Mouse (Mus musculus): ENCODE results near the gene Klkb1. TPM values are rescaled to one million over a fixed set of nuclear protein-coding genes. Genes with fewer than 3 reads are reported as not detected.

The Klkb1 gene
- total and polyA plus RNA-seq, 3 experiments: not detected

DNA sequence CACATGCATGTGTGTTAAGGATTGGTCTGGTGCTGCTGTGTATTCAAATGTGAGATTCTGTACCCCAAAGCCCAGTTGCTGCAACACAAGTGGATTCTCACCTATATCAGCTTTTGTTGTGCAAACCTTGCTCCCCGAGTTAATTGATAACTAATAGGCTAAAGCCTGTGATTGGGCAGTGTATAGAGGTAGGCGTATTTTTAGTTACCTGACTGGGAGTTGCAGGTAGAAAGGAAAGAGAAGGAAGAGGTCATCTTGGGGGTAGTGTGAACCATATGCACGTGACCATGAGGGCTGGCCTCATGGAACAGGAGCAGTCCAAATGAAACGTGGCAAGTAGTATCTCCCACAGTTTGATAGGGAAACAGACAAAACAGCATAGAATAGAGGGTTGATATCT, 29.7 kb downstream of the Klkb1 start:
- no peak overlapping the region for H3K27ac ChIP-seq (ENCODE audit: control insufficient read depth, low read depth, low read length)
- H3K79me2 ChIP-seq (ENCODE audit: control insufficient read depth, insufficient read depth, low read length, poor library complexity): no peaks in the 10 kb centered on the region
- TF ChIP-seq MAX (IDR thresholded peaks at IDR 0.05; ENCODE audit: low read length): no peak
- TF ChIP-seq ELF1 (IDR thresholded peaks at IDR 0.05; ENCODE audit: low read depth, low read length): no peak
- TF ChIP-seq TBP (IDR thresholded peaks at IDR 0.05; ENCODE audit: low read depth, low read length): no peak
- TF ChIP-seq ZMIZ1 (IDR thresholded peaks at IDR 0.05; ENCODE audit: low read depth, low read length): no peak
- no peak for TF ChIP-seq CHD2 (IDR thresholded peaks at IDR 0.05; ENCODE audit: low read length)
- no peak for TF ChIP-seq GABPA (IDR thresholded peaks at IDR 0.05; ENCODE audit: low read depth, low read length)
- TF ChIP-seq NELFE (IDR thresholded peaks at IDR 0.05; ENCODE audit: low read depth, low read length): no peak
- no peak for TF ChIP-seq MXI1 (IDR thresholded peaks at IDR 0.05; ENCODE audit: low read depth, low read length)
- no peak for TF ChIP-seq CHD1 (IDR thresholded peaks at IDR 0.05; ENCODE audit: low read depth, low read length)
- no peak for TF ChIP-seq BHLHE40 (IDR thresholded peaks at IDR 0.05; ENCODE audit: borderline replicate concordance, low read depth, low read length)
- no peak for TF ChIP-seq MAZ (IDR thresholded peaks at IDR 0.05; ENCODE audit: low read depth, low read length)
- no peak overlapping the region for H3K4me3 ChIP-seq (ENCODE audit: control insufficient read depth in 1 of 2, insufficient read depth in 1 of 2, low read depth in 2 of 2, low read length in 2 of 2)
- no peaks in the 10 kb centered on the region for H3K27me3 ChIP-seq (ENCODE audit: control insufficient read depth in 1 of 2, insufficient read depth in 2 of 2, low read length in 2 of 2)
- no peak overlapping the region for H3K9ac ChIP-seq (ENCODE audit: control insufficient read depth, low read depth, low read length, poor library complexity, severe bottlenecking)
- H3K36me3 ChIP-seq (ENCODE audit: control insufficient read depth in 1 of 2, insufficient read depth in 2 of 2, low read length in 2 of 2): no peaks in the 10 kb centered on the region
- no peak for DNase-seq (ENCODE audit: low read depth, low spot score)
- H3K4me1 ChIP-seq (ENCODE audit: control insufficient read depth in 1 of 2, insufficient read depth in 2 of 2, low read length in 2 of 2): no peaks in the 10 kb centered on the region
- no peaks in the 10 kb centered on the region for H3K9me3 ChIP-seq (replicated peaks; ENCODE audit: insufficient read depth, low read length)

DNA sequence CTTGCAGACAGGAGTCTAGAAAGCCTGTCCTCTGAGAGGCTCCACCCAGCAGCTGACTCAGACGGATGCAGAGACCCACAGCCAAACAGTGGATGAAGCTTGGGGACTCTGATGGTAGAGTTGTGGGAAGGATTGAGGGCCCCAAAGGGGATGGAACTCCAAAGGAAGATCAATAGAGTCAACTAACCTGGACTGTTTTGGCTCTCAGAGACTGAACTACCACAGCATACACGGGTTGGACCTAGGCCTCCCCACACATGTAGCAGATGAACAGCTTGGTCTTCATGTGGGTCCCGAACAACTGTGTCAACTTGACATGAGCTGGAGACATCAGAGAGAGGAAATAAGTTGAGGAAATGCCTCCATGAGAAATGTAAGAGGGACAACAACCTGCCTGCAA, 31.8 kb downstream of the Klkb1 start:
- DNase-seq (ENCODE audit: low read depth, low spot score): no peak
- H3K9ac ChIP-seq (ENCODE audit: control insufficient read depth, low read depth, low read length, poor library complexity, severe bottlenecking): no peak overlapping the region
- H3K36me3 ChIP-seq (ENCODE audit: control insufficient read depth in 1 of 2, insufficient read depth in 2 of 2, low read length in 2 of 2): no peaks in the 10 kb centered on the region
- no peak overlapping the region for H3K27ac ChIP-seq (ENCODE audit: control insufficient read depth, low read depth, low read length)
- H3K9me3 ChIP-seq (replicated peaks; ENCODE audit: insufficient read depth, low read length): no peaks in the 10 kb centered on the region
- no peak for TF ChIP-seq SIN3A (IDR thresholded peaks at IDR 0.05; ENCODE audit: low read length)
- no peak for TF ChIP-seq HCFC1 (IDR thresholded peaks at IDR 0.05; ENCODE audit: low read depth, low read length)
- no peaks in the 10 kb centered on the region for H3K79me2 ChIP-seq (ENCODE audit: control insufficient read depth, insufficient read depth, low read length, poor library complexity)
- H3K4me1 ChIP-seq (ENCODE audit: control insufficient read depth in 1 of 2, insufficient read depth in 2 of 2, low read length in 2 of 2): no peaks in the 10 kb centered on the region
- H3K27me3 ChIP-seq (ENCODE audit: control insufficient read depth in 1 of 2, insufficient read depth in 2 of 2, low read length in 2 of 2): no peaks in the 10 kb centered on the region
- H3K4me3 ChIP-seq (ENCODE audit: control insufficient read depth in 1 of 2, insufficient read depth in 1 of 2, low read depth in 2 of 2, low read length in 2 of 2): no peak overlapping the region

DNA sequence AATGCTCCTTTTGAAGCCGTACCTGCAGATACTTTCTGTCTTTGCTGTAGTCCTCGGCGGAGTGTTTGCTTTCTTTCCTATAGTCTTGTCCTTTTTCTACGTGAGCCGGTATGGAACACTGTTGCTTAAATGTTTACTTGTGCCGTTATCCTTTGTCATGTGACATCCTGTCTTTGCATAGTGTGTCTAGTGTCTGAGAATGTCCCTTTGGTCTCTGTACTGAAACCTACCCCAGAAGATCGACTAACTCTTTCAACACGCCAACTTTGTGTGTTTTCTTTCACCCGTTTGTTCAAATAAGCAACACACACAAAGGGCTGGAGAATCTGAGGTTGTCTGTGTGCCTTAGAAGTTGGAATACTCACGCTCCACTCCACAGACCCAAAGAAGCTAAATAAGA, 32.7 kb downstream of the Klkb1 start, which contains the start of gene F11:
Gene F11, minus strand, starts transcription at position 112 of the 400 bp plus-strand sequence.
- Histone ChIP-seq H3K9me3 (replicated peaks; ENCODE audit: insufficient read depth, low read length) (no peaks in the 10 kb centered on the region), H3K27ac (ENCODE audit: control insufficient read depth, low read depth, low read length) (no peak within 1 kb of the TSS), H3K9ac (ENCODE audit: control insufficient read depth, low read depth, low read length, poor library complexity, severe bottlenecking) (no peak within 1 kb of the TSS), H3K79me2 (ENCODE audit: control insufficient read depth, insufficient read depth, low read length, poor library complexity) (no peaks in the 10 kb centered on the region), H3K4me1 (ENCODE audit: control insufficient read depth in 1 of 2, insufficient read depth in 2 of 2, low read length in 2 of 2) (no peaks in the 10 kb centered on the region), H3K27me3 (ENCODE audit: control insufficient read depth in 1 of 2, insufficient read depth in 2 of 2, low read length in 2 of 2) (no peaks in the 10 kb centered on the region), H3K4me3 (ENCODE audit: control insufficient read depth in 1 of 2, insufficient read depth in 1 of 2, low read depth in 2 of 2, low read length in 2 of 2) (no peak within 1 kb of the TSS), H3K36me3 (ENCODE audit: control insufficient read depth in 1 of 2, insufficient read depth in 2 of 2, low read length in 2 of 2) (no peaks in the 10 kb centered on the region)
- no peak for TF ChIP-seq E2F4 (IDR thresholded peaks at IDR 0.05; ENCODE audit: borderline replicate concordance, low read depth, low read length)
- no peak for TF ChIP-seq ZNF384 (IDR thresholded peaks at IDR 0.05; ENCODE audit: low read depth, low read length)
- TF ChIP-seq USF1 (IDR thresholded peaks at IDR 0.05; ENCODE audit: low read depth, low read length): no peak
- no peak for TF ChIP-seq POLR2AphosphoS2 (IDR thresholded peaks at IDR 0.05; ENCODE audit: low read length)
- TF ChIP-seq EP300 (IDR thresholded peaks at IDR 0.05; ENCODE audit: low read depth in 1 of 2, low read length in 2 of 2): no peak
- no peak for TF ChIP-seq MYC (IDR thresholded peaks at IDR 0.05; ENCODE audit: low read depth, low read length)
- TF ChIP-seq ZKSCAN1 (IDR thresholded peaks at IDR 0.05; ENCODE audit: low read depth, low read length): no peak
- no peak for TF ChIP-seq BHLHE40 (IDR thresholded peaks at IDR 0.05; ENCODE audit: borderline replicate concordance, low read depth, low read length)
- TF ChIP-seq CHD2 (IDR thresholded peaks at IDR 0.05; ENCODE audit: low read length): no peak
- no peak for TF ChIP-seq MEF2A (IDR thresholded peaks at IDR 0.05; ENCODE audit: extremely low read depth, insufficient replicate concordance, low read depth, low read length, poor library complexity, severe bottlenecking)
- TF ChIP-seq TBP (IDR thresholded peaks at IDR 0.05; ENCODE audit: low read depth, low read length): no peak
- TF ChIP-seq MAZ (IDR thresholded peaks at IDR 0.05; ENCODE audit: low read depth, low read length): no peak
- TF ChIP-seq ELF1 (IDR thresholded peaks at IDR 0.05; ENCODE audit: low read depth, low read length): no peak
- no peak for TF ChIP-seq TAL1 (IDR thresholded peaks at IDR 0.05; ENCODE audit: low read length)
- TF ChIP-seq ZC3H11A (IDR thresholded peaks at IDR 0.05; ENCODE audit: low read depth, low read length): no peak
- no peak for TF ChIP-seq NRF1 (IDR thresholded peaks at IDR 0.05; ENCODE audit: insufficient read depth, low read depth, low read length, poor library complexity, severe bottlenecking)
- TF ChIP-seq MAX (IDR thresholded peaks at IDR 0.05; ENCODE audit: low read length): no peak
- TF ChIP-seq RAD21 (IDR thresholded peaks at IDR 0.05; ENCODE audit: low read depth, low read length): no peak
- DNase-seq (ENCODE audit: low read depth, low spot score): no peak
